Mouse (Mus musculus) gonadal fat pad, adult 2 months (tissue): ENCODE measurements at regions not wholly inside any gene's neighbourhood (a gene's known extent, or its start where the extent isn't known, plus 50 kb on each side); places are given as distances from the start of the nearest gene placed in this dataset.

ENCODE experiments used
- DNase-seq: peaks from one replicate; pipeline ENCODE4 v3.0.0-alpha.2; 2012; ENCODE audit warnings: low read depth

DNA sequence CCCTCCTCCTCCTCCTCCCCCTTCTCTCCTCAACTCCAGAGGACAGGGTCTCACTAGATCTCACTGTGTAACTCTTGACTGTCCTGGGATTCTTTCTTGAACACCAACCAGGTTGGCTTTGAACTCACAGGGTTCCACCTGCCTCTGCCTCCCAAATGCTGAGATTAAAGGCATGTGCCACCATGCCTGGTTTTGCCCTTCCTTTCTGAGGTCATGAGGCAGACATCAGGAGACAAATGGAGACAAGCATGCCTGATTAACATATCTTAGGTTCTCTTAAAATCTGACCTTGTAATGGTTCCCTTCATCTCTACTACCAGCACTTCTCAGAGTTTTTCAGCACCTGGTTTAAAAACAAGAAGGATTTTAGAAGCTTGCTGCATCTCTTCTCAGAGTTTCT lies 143.5 kb downstream of the Gm10260 start:
- no peak for DNase-seq

DNA sequence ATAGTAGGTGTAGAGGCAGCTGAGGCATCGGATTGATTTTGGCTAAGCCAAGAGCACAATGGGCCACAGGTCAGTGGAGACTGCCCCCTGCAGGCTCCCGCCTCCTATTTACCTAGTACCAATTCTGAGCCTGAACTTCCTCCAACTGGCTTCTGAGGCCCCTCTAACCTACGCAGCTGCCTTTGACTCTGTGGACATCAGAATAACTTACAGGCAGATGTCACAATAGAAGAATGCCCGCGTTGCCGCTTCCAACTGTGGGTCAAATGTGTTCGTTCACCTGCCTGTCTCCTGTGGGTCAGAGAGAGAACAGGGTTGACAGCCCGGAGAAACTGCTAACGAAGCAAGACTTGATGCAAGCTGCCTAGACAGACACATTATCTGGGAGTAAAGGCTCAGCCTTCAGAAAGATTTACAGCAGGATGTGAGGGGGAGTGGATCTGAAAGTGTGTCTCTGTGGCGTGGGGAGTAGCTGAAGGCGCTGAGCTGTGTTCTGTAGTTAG lies 153.2 kb downstream of the Gm10260 start:
- no peak for DNase-seq

DNA sequence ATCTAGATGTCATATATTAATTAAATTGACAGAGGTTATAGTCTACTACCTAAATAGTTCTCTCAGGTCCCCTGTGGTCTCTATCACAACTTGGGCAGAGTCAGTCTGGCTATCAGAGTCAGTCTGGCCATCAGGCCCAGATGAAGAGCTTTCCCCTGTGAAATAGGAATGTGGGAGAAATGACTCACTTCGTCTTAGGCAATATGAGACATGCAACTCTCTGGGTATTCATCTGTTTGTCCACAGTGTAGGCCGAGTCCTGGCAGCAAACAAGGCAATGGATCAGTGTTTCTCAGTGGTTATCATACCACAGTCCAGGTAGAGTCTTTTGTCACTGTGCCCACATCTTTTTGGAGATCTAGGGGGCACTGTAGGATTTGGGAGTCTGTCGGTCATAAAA lies 156.0 kb downstream of the Gm10260 start:
- DNase-seq, result no peak

DNA sequence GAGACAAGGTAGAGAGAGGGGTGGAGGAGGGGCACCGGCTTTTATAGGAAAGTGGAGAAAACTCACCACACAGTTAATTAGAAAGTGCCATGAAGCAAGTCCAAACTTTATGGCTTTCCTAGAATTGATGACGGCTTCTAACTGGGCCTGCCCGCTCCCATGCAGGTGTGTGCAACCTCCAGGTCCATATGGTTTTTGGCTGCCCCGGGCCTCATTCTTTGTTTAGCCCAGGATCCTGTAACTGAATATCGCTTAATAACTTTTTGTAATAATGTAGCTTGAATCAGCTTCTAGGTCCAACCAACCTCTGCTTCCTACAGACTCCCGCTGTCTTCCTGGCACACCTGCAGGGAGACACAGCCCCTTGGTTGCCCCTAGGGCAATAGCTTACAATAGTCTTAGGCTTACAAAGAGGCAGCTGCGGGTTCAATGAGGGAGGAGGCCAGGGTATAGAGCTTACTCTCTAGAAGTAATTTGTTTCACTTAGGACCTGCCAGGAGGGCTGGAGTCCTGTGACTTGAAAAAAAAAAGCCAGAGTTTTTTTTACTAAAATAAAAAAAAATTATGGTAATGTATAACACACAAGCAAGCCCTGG lies 159.2 kb downstream of the Gm10260 start:
- no peak for DNase-seq

DNA sequence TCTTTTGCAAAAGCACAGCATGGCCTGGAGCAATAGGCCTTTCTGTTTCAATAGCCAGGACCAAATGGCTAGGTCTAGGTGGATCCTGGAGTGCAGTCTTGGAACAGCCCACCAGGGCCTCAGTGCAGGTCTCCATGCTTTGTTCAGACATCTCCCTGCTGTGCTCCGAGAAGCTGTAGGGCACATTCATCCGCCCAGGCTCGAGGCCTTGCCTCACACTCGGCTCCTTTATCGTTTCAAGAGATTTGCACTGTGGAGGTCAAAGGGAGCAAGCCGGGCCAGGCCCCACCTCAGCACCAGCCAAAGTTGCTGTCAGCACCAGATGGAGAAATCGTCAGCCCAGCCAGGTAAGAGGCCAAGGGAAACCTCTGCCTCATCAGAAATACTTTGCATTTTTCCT lies 160.3 kb downstream of the Gm10260 start:
- DNase-seq, result no peak

DNA sequence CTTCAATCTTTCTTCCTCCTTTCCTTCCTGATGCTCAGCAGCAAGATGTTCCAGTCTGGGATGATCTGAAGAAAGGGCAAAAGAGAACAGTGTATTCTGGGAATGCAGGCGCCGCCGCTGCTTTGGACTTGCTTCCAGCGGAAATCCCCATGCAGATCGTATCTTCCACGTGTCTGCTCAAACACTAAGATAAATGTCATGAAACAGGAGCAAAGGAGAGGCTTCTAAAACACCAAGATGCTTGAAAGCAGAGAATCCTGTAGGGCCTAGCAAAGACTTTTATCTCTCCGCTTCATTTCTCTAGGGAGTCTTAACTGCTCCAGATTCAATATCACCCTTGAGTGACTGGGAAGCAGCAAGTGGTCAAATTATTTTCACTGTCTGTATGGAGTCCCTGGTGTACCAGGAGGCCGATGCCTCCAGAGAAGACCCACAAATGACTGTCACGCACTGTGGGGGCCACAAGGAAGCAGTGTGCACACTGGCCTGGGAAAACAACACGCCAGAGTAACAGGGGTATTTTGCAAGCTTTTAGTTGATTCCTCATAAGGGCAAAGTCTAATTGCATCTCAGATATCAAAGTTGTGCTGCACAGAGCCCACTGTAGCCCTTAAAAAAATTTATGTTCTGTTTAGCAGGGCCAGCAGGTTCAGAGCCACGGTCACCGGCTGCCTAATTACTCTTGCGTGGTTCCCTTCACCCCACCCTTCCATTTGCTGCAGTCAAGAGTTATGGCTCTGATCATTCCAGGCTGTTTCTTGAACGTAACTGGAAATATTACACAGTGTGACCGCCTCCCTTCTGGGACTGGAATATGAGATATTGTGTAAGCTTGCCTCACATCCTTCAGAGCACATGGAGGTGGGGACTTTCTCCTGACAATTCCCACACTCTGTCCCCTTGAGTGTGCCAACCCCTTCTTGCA lies 161.7 kb downstream of the Gm10260 start:
- DNase-seq, result no peak

DNA sequence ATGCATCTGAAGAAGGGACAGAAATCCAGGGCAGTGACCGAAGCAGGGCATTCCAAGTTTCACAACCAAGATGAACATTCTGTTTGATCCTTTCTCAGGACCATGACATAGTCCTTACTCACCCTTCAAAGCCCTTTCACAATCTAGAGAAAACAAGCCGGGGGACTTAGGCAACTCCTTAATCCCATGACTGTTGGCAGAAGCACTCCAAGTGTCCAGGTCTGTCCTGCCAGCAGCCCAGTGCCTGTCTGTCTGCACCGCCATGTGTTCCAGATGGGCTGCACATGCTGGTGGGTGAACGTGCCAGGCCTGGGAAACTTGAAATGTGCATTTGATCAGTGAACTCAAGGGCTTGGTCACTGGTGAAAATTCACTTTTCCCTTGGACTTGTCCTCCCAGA lies 165.6 kb downstream of the Gm10260 start:
- DNase-seq, result peak; percentile 42

DNA sequence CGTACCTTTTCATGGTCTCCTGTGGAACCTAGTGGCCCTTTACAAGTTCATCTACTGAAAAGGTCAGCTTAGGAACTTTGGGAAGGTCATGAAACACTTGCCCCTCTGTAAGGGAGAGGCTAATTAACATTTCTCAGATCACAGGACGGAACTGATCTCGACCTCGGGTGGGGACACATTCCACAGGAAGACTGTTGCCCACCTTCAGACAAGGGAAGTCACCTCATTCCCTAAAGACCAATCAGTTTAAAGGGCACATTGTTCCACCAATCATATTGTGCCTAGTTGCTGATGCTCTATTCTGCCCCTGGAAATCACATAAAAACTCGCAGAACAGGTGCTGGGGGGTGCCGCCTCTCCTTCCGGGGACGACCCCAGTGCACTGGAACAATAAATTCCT lies 170.8 kb downstream of the Gm10260 start:
- no peak for DNase-seq

DNA sequence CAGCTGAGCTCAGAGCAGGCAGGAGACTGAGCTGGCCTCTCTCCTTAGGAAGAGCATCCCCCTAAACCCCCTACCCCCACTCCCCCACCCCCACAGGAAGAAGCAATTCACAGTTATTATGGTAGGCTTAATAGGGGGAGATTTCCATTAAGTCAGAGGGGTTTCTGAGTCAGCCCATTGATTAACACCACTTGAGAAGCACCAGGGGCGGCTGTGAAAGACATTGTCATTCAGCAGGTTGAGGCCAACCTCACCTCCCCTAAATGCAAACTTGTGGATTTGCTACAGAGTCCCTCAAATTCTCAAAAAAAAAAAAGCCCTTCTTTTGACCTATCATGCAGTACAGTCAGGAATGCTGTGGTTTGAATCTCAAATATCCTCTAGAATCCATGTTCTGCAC lies 172.3 kb downstream of the Gm10260 start:
- DNase-seq, result no peak

DNA sequence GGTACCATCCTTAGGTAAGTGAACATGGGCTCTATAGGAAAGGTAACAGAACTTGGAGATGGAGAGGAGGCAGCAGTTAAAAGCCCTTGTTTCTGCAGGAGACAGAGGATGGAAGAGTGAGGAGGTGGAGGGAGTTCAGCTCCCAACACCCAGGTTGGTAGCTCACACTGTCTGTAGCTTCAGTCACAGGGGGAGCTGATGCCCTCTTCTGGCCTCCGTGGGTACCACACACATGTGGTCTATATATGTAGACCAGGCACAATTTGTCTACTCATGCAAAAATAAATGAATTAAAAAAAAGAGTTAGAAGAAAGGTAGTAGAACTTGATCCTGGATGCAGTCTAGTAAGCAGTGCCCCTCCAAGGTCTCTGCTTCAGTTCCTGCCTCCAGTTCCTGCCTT lies 173.3 kb downstream of the Gm10260 start:
- DNase-seq, result no peak

DNA sequence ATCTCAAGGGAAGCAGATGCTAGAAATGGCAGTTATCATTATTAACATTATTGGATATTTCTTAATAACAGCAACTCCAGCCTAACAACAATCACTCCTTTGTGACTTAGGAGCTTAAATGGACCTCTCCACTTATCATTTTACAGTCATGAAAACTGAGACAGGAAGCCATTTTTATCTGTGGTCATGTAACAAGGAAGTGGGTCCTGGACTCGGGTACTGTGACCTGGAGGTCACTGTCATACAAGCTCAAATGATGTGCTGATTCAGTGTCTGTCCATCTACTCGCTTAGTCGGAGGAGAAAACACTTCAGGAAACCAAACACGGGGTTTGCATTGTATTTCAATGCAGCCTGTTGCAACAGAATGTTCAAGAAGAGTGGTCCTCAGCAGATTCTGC lies 176.4 kb downstream of the Gm10260 start:
- no peak for DNase-seq

DNA sequence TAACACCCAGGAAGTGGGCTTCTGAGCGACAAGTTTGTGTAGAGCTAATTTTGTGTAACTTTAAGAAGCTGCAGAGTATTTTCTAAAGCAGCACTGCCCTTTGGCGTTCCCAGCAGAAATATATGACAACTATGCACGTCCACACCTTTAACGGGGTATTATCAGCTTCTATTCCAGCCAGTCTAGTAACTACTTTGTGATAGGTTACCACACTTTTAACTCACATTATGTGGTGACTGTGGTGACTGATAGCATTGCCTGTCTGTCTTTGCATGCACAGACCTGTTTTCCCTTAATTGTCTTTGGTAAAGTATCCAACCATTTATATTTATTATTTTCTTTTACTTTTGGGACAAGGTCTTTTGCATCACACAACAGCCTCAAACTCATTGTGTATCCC lies 179.1 kb downstream of the Gm10260 start:
- DNase-seq, result no peak

DNA sequence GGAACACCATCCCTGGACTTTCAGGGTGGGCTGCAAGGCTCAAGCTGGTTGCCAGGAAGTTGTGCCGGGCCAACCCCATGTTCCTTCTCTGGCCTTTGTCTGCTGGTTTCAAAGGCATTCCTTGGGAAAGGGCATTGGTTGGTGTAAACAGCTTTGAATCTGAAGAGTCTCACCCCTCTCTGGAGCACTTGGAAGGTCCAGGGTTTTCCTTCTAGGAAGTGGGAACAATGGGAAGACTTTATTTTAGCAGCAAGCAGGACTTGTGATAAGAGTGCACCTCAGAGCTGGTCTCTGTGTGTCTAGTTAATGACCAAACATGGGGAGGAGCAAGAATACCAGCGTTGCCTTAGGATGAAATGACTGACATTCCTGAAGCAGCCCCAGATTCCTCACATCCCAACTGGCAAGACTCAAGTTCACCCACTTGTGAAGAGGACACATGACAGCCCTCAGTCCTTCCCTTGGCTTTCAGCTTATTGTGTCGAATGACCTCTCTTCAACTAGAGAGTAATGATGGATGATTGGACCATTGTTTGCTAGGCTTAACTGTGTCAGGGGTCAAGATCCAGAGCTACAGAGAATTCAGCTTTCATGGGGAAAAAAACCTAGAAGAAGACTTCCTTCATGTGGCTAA lies 180.1 kb downstream of the Gm10260 start:
- DNase-seq, result no peak

DNA sequence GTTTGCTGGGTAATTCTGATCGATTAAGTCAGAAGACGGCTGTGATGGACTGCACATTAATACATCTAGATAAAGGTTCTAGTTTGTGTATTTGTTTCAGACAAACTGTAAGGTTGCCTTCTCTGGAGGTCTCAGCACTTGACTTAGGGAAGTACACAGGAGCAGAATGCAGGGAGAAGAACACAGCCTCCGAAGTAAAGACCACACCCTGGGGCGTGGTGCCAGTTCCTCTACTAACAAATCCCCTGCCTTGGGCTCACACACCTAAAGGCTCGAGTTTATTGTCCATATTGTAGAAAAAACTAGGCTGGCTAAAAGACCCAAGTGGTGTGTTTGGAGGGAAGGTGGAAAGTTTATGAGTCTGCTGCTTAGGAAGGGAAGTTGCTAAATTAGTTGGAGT lies 181.8 kb downstream of the Gm10260 start:
- no peak for DNase-seq

DNA sequence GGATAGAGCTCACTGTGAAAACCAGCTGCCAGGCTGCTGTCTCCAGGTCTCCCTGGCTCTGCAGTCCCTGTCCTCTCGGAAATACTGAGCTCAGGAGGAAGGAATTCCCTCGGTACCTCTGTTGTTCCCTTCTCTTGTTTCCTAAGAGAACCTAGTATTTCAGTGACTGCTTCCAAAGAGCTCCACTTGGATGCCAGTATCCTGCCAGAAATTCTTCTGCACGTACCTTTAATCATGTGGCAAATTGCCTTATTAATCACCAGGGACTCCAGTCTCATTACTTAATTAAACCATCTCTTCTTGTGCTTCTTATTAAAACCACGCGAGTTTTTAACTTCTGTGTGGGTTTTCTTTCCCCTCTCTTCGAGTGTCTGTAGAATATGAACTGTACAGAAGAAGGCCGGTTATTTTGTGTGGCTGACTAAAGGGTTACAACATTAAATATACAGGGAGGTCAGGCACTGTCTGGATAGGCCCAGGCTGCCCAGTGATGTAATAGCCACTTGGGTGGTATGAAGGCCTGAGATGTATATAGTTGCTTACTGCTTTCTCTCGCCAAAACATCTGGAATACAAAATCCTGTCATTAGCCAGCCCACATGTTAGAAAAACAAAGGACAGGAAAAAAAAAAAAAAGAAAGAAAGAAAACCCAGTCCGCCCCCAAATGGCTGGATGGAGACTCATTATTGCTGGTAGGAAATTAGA lies 183.2 kb downstream of the Gm10260 start:
- no peak for DNase-seq

DNA sequence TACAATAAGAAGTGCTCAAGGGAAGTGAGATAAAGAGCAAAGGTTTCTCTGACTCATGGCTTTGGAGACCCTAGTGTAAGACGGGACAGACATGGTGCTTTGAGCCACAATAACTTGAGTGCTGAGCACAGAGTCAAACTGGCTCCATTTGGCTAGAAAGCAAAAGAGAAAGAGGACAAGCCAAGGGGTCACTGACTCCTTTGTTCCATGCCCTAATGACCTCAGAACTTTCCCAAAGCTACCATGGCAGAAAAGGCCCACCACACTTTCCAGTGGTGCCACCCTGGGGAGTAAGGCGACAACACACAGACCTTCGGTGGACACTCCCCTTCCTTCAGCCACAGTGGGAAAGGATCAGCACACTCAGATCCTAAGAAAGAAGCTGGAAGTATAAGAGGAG lies 186.8 kb downstream of the Gm10260 start:
- no peak for DNase-seq

DNA sequence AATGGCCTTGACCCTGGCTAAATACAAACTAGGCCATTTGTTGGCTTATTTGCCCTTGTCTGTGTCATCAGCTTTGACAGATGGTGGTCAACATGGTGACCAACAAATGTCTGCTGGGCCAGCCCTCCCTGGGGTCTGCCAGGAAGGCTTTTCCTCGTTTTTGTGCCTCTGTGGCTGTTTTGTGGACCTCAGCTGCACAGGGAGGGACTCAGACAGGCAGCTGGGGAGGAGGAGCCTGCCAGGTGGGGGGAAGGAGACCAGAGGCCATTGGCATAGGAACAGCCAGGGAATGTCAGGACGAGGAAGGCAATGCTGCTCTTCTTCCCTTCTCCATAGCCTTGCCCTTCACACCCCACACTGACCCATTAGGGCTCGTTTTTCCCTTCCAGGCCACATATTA lies 188.1 kb downstream of the Gm10260 start:
- no peak for DNase-seq

DNA sequence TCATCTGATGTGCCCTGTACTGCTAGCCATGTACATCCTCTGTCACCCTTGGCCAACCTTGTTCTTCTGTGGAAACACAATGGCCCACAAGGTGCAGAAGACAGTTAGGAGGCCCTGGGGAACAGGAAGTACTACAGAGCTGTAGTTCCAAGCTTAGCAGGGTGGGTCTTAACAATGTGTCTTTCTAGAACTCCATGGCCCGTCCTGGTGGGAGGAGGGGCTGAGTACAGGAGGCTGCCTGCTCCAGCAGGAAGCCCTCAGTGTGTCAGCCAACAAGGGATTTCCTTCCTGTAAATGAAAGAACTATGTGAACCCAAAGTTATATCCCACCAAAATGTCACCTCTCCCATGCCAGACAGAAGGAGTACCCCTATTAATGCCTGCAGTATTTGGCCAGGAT lies 190.4 kb downstream of the Gm10260 start:
- no peak for DNase-seq

DNA sequence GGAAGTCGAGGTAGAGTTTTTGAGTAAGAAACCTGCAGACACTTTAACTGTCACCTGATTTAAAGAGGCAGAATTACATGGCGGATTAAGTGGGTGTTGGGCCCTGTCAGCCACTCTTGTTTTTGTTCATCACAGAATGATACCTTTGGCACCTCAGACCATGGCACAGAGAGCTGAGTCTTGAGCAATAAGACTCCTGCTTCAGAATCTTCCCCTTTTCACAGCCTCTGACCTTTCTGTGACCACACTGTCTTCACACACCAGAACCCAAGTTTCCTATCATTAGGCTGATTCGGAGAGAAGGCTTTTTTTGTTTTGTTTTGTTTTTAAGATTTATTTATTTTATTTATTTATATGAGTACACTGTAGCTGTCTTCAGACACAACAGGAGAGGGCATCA lies 192.8 kb downstream of the Gm10260 start:
- DNase-seq, result no peak

DNA sequence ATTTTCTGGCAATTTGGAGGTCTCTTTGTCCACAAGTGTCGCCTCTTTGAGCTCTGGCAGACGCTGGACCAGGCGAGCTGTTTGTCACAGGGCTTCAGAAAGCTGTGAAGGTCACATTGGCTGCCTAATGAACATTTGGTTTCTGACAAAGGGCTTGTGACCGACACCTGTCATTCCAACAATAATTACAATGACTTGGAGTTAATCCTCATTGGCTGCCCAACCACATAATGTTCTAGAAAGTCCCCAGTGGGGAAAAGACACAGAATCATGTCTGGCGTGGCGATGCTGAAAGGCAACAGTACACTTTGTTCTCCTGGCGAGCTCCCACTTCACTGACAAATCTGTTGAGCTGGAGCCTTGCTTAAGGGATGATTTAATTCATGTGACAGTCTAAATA lies 194.4 kb downstream of the Gm10260 start:
- DNase-seq, result no peak

DNA sequence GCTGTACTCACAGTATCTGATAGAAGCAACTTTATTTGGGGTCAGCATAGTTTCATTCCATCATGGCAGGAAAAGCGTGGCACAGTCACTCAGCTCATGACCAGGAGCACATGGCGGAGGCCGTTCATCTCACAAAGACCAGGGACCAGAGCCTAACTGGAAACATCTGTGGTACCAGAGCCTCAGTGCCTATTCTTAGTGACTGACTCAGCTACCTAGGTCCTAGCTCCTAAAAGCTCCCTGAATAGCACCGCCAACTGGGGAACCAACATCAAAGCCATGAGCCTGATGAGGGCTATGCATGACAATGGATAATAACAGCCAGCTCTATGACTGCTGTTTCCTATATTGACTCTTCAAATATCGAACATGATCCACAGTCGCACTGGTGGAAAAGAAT lies 198.2 kb downstream of the Gm10260 start:
- no peak for DNase-seq

DNA sequence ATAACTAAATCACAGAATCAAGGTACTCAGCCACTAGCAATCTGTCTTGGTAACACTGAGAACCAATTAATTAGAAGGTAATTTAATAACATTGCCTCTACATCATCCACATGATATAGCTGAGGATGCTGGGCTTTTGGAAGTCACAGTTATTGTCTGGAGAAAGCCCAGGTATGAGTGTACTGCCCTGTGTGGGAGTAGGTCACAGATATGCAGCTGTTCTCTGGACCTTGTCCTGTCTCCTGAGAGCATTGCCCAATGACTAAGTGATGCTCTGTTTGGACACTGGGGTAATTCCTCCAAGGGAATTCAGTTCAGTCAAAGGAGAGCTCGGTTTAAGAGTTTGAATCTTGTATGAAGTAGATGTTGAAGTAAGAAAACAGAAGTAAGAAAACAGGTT lies 199.6 kb downstream of the Gm10260 start:
- DNase-seq, result no peak
